Mouse (Mus musculus) splenic B cell, adult 2 months (primary cell): Measurements from ENCODE around the gene Meox1.

ENCODE experiments used
- DNase-seq: peaks from one replicate; pipeline ENCODE4 v3.0.0-alpha.2; 2011; ENCODE audit warnings: low read depth, low spot score
- H3K27me3 ChIP-seq: 2 replicates; pipeline ENCODE4 v1.6.1; 2012; ENCODE audit warnings: mild to moderate bottlenecking, low read length, moderate library complexity, mixed read lengths; ENCODE audit not compliant: control insufficient read depth, poor library complexity, insufficient read depth, severe bottlenecking
- H3K36me3 ChIP-seq: 2 replicates; pipeline ENCODE4 v1.6.1; 2012; ENCODE audit warnings: mild to moderate bottlenecking, low read length, moderate library complexity, mixed read lengths; ENCODE audit not compliant: control insufficient read depth, poor library complexity, insufficient read depth, severe bottlenecking

The Meox1 gene

GRCm38 (mm10) chr11:101894204-101894603, at the start of gene Meox1:
Gene Meox1, minus strand, starts transcription at chr11:101894374.
- Histone ChIP-seq H3K27me3 (no peaks in the 10 kb centered on the region), H3K36me3 (no peaks in the 10 kb centered on the region)
- DNase-seq: no peak

DNA sequence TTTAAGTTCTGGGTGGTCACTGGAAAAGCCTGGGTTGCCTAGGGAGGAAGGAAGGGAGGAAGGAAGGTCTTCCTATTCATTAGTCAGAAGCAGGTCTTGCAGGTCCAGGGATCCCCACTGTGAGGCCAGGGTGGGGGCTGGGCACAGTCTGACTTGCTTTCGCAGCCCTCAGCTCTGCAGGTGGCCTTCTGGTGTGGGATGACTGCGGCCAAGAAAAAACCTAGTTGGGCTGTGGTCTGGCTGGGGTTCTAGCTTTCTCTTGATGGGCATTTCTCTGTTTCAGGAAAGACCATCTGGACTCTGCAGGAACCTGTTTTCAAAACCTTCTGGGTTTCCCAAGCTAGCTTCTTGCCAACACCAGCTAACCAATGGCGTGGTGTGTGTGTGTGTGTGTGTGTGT, 48.9 kb upstream of the Meox1 start:
- DNase-seq: no peak
- Histone ChIP-seq H3K27me3 (no peaks in the 10 kb centered on the region), H3K36me3 (no peaks in the 10 kb centered on the region)

GRCm38 (mm10) chr11:101937108-101937507, 42.9 kb upstream of the Meox1 start:
- no peak for DNase-seq
- no peaks in the 10 kb centered on the region for H3K27me3 ChIP-seq
- H3K36me3 ChIP-seq: no peaks in the 10 kb centered on the region

GRCm38 (mm10) chr11:101936421-101936820, 42.2 kb upstream of the Meox1 start:
- no peak for DNase-seq
- no peaks in the 10 kb centered on the region for H3K36me3 ChIP-seq
- no peaks in the 10 kb centered on the region for H3K27me3 ChIP-seq

- no peaks in the 10 kb centered on the region for H3K27me3 ChIP-seq
- no peak for DNase-seq
- H3K36me3 ChIP-seq: no peaks in the 10 kb centered on the region
Observed at GRCm38 (mm10) chr11:101935743-101936142, 41.6 kb upstream of the Meox1 start.

- no peak for DNase-seq
- no peaks in the 10 kb centered on the region for H3K36me3 ChIP-seq
- no peaks in the 10 kb centered on the region for H3K27me3 ChIP-seq
Observed at GRCm38 (mm10) chr11:101931978-101932377, 37.8 kb upstream of the Meox1 start.

GRCm38 (mm10) chr11:101928030-101928762, 34.0 kb upstream of the Meox1 start:
- peak; percentile 60 for DNase-seq
- no peaks in the 10 kb centered on the region for H3K27me3 ChIP-seq

GRCm38 (mm10) chr11:101926951-101927589, 32.9 kb upstream of the Meox1 start:
- Histone ChIP-seq H3K36me3 (no peaks in the 10 kb centered on the region), H3K27me3 (no peaks in the 10 kb centered on the region)
- no peak for DNase-seq

More at GRCm38 (mm10) chr11:101928030-101928762, 34.0 kb upstream of the Meox1 start:
- H3K36me3 ChIP-seq: no peaks in the 10 kb centered on the region

GRCm38 (mm10) chr11:101925636-101926035, 31.5 kb upstream of the Meox1 start:
- no peaks in the 10 kb centered on the region for H3K36me3 ChIP-seq
- DNase-seq: peak; percentile 52

DNA sequence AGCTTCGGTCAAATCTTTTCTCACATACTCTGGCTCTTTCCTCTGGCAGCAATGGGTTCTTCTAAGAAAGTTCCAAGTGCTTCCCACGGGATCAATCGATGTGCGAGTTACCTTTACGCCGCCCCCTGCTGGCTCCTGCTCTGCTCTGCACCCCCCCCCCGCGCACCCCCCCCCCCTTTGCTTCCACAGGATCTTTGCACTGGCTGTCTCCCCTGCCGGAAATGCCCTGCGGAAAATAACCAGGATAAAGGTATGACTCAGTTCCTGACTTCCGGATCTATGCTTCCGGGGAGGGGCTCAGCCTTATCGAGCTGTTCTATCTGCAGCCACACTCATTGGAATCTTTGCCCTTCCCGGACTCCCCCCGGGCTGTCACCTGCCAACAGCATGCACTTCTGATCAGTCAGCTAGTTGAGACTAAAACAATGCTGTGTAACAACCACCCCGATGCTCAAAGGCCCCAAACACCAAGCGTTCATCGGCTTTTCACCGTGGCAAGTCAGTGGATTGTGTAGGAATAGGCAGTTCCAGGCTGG, 30.3 kb upstream of the Meox1 start:
- no peaks in the 10 kb centered on the region for H3K36me3 ChIP-seq
- no peak for DNase-seq
- H3K27me3 ChIP-seq: no peaks in the 10 kb centered on the region

More at GRCm38 (mm10) chr11:101925636-101926035, 31.5 kb upstream of the Meox1 start:
- H3K27me3 ChIP-seq: no peaks in the 10 kb centered on the region

DNA sequence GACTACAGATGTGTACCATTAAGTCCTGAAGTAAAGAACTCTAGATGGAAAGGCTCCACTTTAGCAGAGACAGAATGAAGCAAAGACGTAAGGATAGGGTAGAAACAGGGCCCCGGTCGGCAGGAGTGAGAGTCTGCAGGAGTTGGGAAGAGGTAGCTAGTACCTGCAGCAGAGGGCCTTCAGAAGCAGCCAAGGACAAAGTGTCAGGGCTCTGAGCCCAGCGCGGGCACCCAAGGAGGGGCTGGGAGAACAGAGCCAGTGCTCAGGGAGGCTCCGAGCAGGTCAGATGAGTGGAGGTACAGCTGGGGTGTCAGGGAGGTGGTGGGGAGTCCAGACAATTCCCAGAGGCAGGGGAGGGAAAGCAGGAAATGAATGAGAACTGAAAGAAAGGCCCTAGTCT, 29.8 kb upstream of the Meox1 start:
- DNase-seq: no peak
- no peaks in the 10 kb centered on the region for H3K27me3 ChIP-seq

GRCm38 (mm10) chr11:101921361-101921952, 27.3 kb upstream of the Meox1 start:
- Histone ChIP-seq H3K27me3 (no peaks in the 10 kb centered on the region), H3K36me3 (no peaks in the 10 kb centered on the region)
- DNase-seq: no peak

More for the DNA sequence above, 29.8 kb upstream of the Meox1 start:
- no peaks in the 10 kb centered on the region for H3K36me3 ChIP-seq

DNA sequence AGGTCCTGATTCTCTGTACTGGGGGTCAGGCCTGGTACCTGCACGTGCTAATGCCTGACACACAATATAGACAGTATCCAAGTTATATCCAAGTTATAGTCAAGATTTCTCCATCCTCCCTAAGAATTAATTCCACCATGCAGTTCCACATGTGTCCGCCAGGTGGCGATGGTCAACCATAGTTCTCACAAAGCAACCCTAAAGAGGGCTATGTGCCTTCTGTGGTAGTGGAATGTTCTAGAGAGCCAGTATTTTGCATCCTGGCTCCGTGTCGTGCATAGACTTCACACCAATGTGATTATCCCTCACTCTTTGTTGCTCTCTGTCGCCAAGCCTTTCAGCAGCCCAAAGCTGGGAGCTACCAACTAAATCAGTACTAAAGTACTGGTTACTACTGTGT, 25.5 kb upstream of the Meox1 start:
- Histone ChIP-seq H3K27me3 (no peaks in the 10 kb centered on the region), H3K36me3 (no peaks in the 10 kb centered on the region)
- peak; percentile 90 for DNase-seq

DNA sequence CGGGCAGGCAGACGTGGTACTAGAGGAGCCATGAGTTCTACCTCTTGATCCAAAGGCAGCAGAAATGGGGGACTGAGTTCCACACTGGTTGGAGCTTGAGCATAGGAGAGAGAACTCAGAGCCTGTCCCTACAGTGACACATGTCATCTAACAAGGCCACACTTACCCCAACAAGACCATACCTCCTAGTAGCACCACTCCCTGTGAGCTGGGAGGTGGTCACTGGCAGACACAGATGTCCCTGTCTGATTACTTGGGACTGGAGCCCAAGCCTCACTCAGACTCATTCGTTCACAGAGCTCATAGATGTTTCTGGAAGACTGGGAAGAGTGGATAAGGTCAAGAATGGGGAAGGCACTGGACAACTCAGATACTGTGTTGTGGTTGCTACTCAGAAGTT, 24.4 kb upstream of the Meox1 start:
- Histone ChIP-seq H3K27me3 (no peaks in the 10 kb centered on the region), H3K36me3 (no peaks in the 10 kb centered on the region)
- no peak for DNase-seq

- H3K27me3 ChIP-seq: no peaks in the 10 kb centered on the region
- no peak for DNase-seq
Observed at GRCm38 (mm10) chr11:101916772-101917171, 22.6 kb upstream of the Meox1 start.

More at GRCm38 (mm10) chr11:101916772-101917171, 22.6 kb upstream of the Meox1 start:
- no peaks in the 10 kb centered on the region for H3K36me3 ChIP-seq
